Mouse (Mus musculus) E14TG2a.4 (cell line): ENCODE measurements around the gene Eef2.

Experiments
- CTCF ChIP-seq: conservative IDR thresholded peaks from 2 replicates; pipeline ENCODE4 v1.5.1; 2014; ENCODE audit warnings: low read length
- NANOG ChIP-seq: IDR thresholded peaks from 2 replicates; pipeline ENCODE4 v1.6.1; 2014; ENCODE audit warnings: borderline replicate concordance, low read length, mixed read lengths
- POU5F1 ChIP-seq: IDR thresholded peaks from 2 replicates; pipeline ENCODE4 v1.6.1; 2014; ENCODE audit warnings: low read length, borderline replicate concordance

- TF ChIP-seq CTCF: no peak
- no peak for TF ChIP-seq POU5F1
- TF ChIP-seq NANOG: no peak
These were observed 53.5 kb downstream of the Eef2 start for GRCm38 (mm10) chr10:81229735-81230437.
